Mouse (Mus musculus) midbrain, embryonic 10.5 days (tissue): ENCODE results near the gene Gnat2. TPM values are rescaled to one million over a fixed set of nuclear protein-coding genes. Genes with fewer than 3 reads are reported as not detected.
A peak's percentile ranks its signal among the peaks of the same experiment; 100 is the strongest.

Source experiments
- DNase-seq: peaks from one replicate; pipeline ENCODE4 v3.0.0-alpha.2; 2017; ENCODE audit warnings: low spot score
- H3K27ac ChIP-seq: fragments of 300-500 bp; sonication (generic); replicated peaks from 2 replicates; pipeline ENCODE4 v1.5.1; 2016; ENCODE audit warnings: mild to moderate bottlenecking
- H3K27me3 ChIP-seq: fragments of 300-500 bp; sonication (generic); 2 replicates; pipeline ENCODE4 v1.6.1; 2016; ENCODE audit warnings: low read depth, mild to moderate bottlenecking; ENCODE audit not compliant: poor library complexity, severe bottlenecking
- H3K36me3 ChIP-seq: fragments of 300-500 bp; sonication (generic); 2 replicates; pipeline ENCODE4 v1.6.1; 2016; ENCODE audit warnings: mild to moderate bottlenecking, moderate library complexity
- H3K4me1 ChIP-seq: fragments of 300-500 bp; sonication (generic); 2 replicates; pipeline ENCODE4 v1.6.1; 2016
- H3K4me3 ChIP-seq: fragments of 300-500 bp; sonication (generic); 2 replicates; pipeline ENCODE4 v1.5.1; 2016; ENCODE audit warnings: mild to moderate bottlenecking, moderate library complexity
- H3K9me3 ChIP-seq: fragments of 300-500 bp; sonication (generic); replicated peaks from 2 replicates; pipeline ENCODE4 v1.6.1; 2016; ENCODE audit warnings: mild to moderate bottlenecking
- WGBS: fragments of 180-500 bp; shearing (Covaris S2); methylation state at CpG from one replicate; pipeline ENCODE4 v1.1.7; 2016; 5-methylcytosine and 5-hydroxymethylcytosine counted together
- polyA plus RNA-seq: library from polyadenylated mRNA; unstranded; fragments of >200 nt; fragmentation: Nextera tagmentation; extraction: Ambion mirVana; gene quantifications from 2 replicates; pipeline ENCODE4 v1.2.1, GENCODE M21; 2016

Gene Gnat2
- polyA plus RNA-seq, 1 experiment from 2014 or later: 1.5 TPM

DNA sequence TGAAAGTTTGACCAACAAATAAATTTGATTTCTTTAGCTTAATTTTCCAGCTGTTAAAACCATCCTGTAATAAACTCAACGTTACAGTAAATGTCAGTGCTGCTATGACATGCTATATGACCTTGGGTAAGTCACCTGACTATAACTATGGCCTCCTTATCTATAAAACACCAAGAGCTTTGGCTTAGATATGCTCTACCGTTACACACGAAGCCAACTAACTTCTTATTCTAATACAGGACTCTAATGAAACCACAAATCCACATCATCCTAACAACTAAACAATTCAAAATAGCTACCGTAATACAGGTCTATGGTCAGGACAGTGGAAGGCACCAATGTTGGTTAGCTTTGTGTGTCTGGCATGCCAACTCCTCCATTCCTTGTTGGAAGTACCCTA is 37.2 kb downstream of the Gnat2 start:
- no peaks in the 10 kb centered on the region for H3K27me3 ChIP-seq
- no peaks in the 10 kb centered on the region for H3K9me3 ChIP-seq
- H3K27ac ChIP-seq: no peak overlapping the region
- no peak for DNase-seq
- no peaks in the 10 kb centered on the region for H3K36me3 ChIP-seq
- 92% methylated on average over 4 of the region's 4 CpGs for WGBS
- 0 out of 2 replicates have a peak, but pooled peaks cover 2% of the 10 kb centered on the region for H3K4me1 ChIP-seq
- no peak overlapping the region for H3K4me3 ChIP-seq

DNA sequence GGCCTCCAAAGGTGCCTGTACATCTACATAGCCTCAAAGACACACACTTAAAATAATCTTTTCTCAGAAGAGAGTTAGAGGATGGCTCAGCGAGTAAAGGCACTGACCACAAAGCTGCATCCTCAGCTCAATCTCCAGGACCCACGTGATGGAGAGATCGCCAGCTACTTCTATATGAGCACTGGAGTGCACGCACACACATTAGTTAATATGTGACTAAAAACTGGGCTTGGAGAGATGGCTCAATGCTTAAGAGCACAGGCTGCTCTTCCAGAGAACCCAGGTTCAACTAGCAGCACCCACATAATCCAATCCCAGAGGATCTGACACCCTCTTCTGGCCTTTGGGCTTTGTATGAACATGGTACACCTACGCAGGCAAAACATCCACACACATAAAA is 38.6 kb downstream of the Gnat2 start:
- Histone ChIP-seq H3K36me3 (no peaks in the 10 kb centered on the region), H3K27me3 (no peaks in the 10 kb centered on the region), H3K4me1 (0 out of 2 replicates have a peak, but pooled peaks cover 2% of the 10 kb centered on the region), H3K9me3 (no peaks in the 10 kb centered on the region), H3K27ac (no peak overlapping the region), H3K4me3 (no peak overlapping the region)
- whole genome bisulfite sequencing: 91% methylated on average over 5 of the region's 5 CpGs
- no peak for DNase-seq

DNA sequence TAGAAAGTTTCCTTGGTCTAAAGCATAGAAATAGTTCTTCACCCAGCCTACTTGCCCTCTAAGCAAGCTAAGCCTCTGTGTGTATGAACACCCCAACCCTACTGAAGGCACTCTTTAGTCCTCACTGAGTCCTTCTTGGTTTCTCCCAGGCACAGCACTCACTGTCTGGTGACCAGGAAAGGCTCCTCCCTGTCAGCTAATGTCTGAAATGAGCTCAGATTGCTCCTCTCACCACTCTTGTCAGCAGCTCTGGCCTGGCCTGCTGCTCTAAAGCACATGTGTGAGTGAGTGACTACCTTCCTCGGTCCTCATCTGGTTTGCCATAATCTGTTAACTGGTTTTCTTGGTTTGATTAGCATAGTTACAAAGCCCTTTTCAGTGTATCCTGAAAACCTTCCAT is 39.2 kb downstream of the Gnat2 start:
- H3K9me3 ChIP-seq: no peaks in the 10 kb centered on the region
- no peaks in the 10 kb centered on the region for H3K27me3 ChIP-seq
- 92% methylated on average over 1 of the region's 1 CpGs for WGBS
- peaks cover 3% of the 10 kb centered on the region for H3K36me3 ChIP-seq
- 0 out of 2 replicates have a peak, but pooled peaks cover 2% of the 10 kb centered on the region for H3K4me1 ChIP-seq
- no peak overlapping the region for H3K27ac ChIP-seq
- H3K4me3 ChIP-seq: no peak overlapping the region
- no peak for DNase-seq

DNA sequence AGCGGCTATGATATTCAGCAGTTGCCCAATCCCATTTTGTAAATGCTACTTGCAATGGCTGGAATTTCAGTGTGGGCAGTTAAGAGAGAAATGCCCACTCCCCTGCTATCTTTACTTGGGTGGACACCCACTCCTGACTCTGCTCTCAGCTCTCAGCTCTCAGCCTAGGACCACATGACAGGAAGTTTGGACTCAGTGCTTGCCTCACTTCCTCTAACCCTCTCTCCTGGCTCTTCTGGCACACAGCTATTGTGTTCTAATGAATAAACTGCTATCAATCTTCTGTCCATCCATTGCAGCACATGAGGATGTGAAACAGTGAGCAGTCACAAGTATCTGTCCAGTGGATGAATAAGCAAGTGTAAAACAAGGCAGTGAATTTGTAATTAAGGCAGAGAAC is 39.9 kb downstream of the Gnat2 start:
- DNase-seq: no peak
- Histone ChIP-seq H3K4me1 (0 out of 2 replicates have a peak, but pooled peaks cover 2% of the 10 kb centered on the region), H3K27ac (no peak overlapping the region), H3K4me3 (no peak overlapping the region), H3K9me3 (no peaks in the 10 kb centered on the region), H3K36me3 (peaks cover 9% of the 10 kb centered on the region), H3K27me3 (no peaks in the 10 kb centered on the region)
- WGBS: 87% methylated on average over 1 of the region's 1 CpGs

DNA sequence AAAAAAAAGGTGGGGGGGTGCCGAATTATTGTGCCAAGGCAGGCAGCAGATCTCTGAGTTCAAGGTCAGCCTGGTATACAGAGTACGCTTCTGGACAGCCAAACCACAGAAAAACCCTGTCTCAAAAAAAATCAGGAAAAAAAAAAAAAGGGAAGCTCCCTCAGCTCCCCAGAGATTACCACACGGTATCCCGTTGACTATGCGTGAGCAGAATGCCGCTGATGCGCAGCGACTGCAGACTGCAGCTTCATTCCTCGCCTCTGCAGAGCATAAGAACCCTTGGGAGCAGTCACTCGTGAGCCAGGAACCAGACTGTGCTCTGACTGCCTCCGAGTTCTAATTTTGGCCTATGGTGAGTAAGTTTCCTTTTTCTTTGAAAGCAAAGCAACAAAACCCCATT is 42.1 kb downstream of the Gnat2 start:
- no peak for DNase-seq
- H3K9me3 ChIP-seq: no peaks in the 10 kb centered on the region
- H3K4me3 ChIP-seq: no peak overlapping the region
- H3K36me3 ChIP-seq: peaks cover 18% of the 10 kb centered on the region
- H3K27ac ChIP-seq: no peak overlapping the region
- H3K27me3 ChIP-seq: no peaks in the 10 kb centered on the region
- no peaks in the 10 kb centered on the region for H3K4me1 ChIP-seq
- WGBS: 82% methylated on average over 11 of the region's 11 CpGs

DNA sequence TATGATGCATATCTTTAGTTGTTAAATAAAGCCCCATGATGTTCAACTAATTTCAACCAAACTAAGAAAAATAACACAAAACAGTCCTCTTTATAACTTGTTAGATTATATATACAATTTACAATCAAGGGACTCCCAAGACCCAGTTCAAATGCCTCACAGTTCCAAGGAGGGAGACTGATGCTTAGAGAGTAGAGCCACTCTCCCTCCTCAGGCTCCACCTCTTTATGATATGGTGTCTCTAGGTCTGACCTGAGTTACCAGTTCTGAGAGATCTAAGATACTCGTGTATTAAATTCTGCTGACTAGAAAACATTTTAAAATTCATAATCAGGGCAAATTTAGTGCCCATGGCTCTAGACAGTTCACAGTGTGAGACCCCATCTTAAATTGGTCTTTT is 46.5 kb downstream of the Gnat2 start:
- no peak for DNase-seq
- Histone ChIP-seq H3K36me3 (peaks cover 37% of the 10 kb centered on the region), H3K4me1 (peaks cover 3% of the 10 kb centered on the region; the same call in 1 of the 2 replicates), H3K9me3 (no peaks in the 10 kb centered on the region), H3K27ac (no peak overlapping the region), H3K4me3 (no peak overlapping the region), H3K27me3 (no peaks in the 10 kb centered on the region)
- WGBS: 81% methylated on average over 1 of the region's 1 CpGs

DNA sequence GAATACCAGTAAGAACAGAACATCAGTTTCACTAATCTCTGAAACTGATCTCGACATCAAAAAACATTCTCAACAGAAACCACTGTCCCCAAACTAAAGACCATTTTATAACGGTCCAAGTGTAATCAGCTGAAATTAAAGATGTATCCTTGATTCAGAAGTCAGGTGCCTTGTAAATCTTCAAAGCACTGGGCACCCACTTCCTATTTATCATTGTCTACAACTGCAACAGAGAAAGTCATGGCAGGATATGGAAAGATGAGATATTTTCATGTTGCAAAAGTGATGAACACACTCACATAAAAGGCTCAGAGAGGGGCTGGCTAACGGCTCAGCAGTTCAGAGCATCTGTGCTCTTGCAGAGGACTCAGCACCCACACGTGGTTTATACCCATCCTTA is 48.2 kb downstream of the Gnat2 start:
- 88% methylated on average over 4 of the region's 4 CpGs for WGBS
- Histone ChIP-seq H3K27ac (no peak overlapping the region), H3K4me3 (no peak overlapping the region), H3K4me1 (peaks cover 17% of the 10 kb centered on the region), H3K27me3 (no peaks in the 10 kb centered on the region), H3K36me3 (peaks cover 37% of the 10 kb centered on the region), H3K9me3 (no peaks in the 10 kb centered on the region)
- DNase-seq: no peak

DNA sequence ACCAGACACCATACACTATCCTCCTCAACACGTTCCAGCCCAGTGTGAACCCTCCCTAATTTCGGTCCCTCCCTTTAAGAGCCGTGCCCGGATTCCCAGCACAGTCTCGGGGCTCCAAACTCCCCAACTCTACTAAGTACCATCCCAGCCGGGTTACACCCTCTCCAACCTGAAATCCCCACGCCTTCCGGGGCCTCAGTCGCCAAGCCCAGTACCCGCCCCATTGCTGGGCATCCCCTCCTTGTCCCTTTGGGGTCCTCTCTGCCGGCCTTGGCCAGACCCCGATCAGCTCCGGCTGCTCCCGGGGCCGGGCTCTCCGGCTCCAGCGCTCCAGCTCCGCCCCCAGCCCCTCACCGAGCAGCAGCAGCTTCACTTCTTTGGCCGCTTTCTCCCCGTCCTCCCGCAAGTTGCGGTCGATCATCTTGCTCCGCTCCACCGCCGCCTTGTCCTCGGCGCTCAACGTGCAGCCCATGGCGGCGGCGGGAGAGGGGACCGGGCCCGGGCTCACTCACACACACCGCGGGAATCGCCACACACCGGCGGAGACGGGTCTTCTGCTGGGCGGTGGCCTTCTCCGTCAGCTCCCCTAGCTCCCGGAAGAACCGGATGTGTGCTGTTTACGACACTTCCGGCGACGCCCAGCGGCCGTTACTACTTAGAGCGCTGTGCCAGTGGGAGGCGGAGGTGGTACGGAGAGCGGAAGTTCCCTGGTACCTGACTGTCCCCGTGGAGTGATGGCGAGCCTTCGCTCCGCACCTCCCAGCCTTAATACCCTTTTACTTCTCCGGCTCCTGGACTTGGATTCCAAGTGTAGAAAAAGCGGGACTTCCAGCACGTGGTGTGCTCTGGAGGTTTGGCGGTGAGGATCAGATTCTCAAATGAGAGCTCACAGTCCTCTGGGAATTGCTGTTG is 53.2 kb downstream of the Gnat2 start, which contains the start of gene Gnai3:
Gene Gnai3, minus strand, starts transcription at position 613 of the 912 bp plus-strand sequence.
- under 1% methylated on average over 63 of the region's 63 CpGs for WGBS
- peak; percentile 96 for DNase-seq
- peak within 1 kb of the TSS; percentile 94 for H3K27ac ChIP-seq
- H3K4me3 ChIP-seq: peak within 1 kb of the TSS; percentile 91
- H3K36me3 ChIP-seq: peaks cover 8% of the 10 kb centered on the region; the same call in 1 of the 2 replicates
- H3K4me1 ChIP-seq: peaks cover 34% of the 10 kb centered on the region
- no peaks in the 10 kb centered on the region for H3K9me3 ChIP-seq
- H3K27me3 ChIP-seq: no peaks in the 10 kb centered on the region

DNA sequence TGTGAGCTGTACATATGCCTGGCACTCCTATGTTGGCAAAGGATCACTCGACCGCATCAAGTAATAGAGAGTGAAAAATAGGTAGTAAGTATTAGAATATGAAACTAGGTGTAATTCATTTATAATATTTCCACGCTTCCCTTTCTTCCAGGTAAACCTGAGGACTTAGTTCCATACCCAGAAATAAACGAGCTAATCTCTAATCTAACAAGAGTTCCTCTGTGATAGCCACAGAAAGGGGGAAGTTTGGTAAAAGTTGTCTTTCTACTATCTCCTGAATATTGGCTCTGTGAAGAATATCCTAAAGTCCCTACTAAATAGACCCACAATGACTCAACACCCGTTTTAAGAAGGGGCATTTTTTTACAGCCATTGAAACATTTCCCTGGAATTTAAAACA is 54.1 kb downstream of the Gnat2 start:
- H3K27me3 ChIP-seq: no peaks in the 10 kb centered on the region
- no peaks in the 10 kb centered on the region for H3K9me3 ChIP-seq
- H3K4me3 ChIP-seq: peak overlapping the region; percentile 91
- H3K4me1 ChIP-seq: peaks cover 34% of the 10 kb centered on the region
- peak overlapping the region; percentile 94 for H3K27ac ChIP-seq
- WGBS: 69% methylated on average over 5 of the region's 5 CpGs
- no peak for DNase-seq
- 0 out of 2 replicates have a peak, but pooled peaks cover 3% of the 10 kb centered on the region for H3K36me3 ChIP-seq

DNA sequence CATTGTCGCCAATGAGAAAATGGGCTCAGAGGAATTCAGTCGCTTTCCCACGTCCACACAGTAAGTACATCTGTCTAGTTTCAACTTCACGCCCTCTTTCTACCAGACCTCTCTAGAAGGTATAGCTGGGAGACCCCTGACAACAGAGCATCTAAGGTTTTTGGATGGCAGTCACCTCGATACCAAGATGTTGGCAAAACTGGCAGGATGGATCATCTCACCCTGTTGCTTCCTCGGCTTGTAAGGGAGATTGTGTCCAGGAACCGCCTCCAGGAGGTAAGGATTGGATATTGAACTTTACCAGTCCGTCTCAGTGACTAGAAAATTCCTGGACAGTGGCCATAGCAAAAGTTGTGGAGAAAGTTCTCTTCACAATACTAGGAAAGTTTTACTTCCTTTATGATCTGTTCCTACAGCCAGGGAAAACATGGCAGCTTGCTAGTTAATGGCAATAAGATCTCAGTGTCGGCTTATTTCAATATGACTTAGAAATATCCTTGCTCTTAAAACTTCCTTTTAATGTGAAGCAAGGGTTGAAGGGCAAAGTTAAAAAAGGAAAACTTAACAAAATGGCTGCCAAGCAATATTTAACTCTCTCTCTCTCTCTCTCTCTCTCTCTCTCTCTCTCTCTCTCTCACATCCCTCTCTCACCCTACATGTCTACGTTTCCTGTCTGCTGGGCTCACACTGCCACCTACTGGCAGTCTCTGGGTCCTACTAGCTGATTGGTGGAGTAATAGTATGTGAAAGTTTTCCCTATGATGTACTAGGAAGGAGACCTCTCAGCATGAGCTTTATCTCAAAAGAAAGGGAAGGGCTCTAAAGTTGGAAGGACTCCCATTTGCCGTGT is 55.0 kb downstream of the Gnat2 start:
- WGBS: 71% methylated on average over 11 of the region's 11 CpGs
- H3K9me3 ChIP-seq: no peaks in the 10 kb centered on the region
- H3K4me3 ChIP-seq: no peak overlapping the region
- no peaks in the 10 kb centered on the region for H3K27me3 ChIP-seq
- peaks cover 34% of the 10 kb centered on the region for H3K4me1 ChIP-seq
- H3K36me3 ChIP-seq: 0 out of 2 replicates have a peak, but pooled peaks cover 3% of the 10 kb centered on the region
- H3K27ac ChIP-seq: no peak overlapping the region
- peak; percentile 83 for DNase-seq
